Mouse (Mus musculus) adrenal gland, adult 18-20 months (tissue): Measurements from ENCODE around the gene Dusp2. TPM values are rescaled to one million over a fixed set of nuclear protein-coding genes. Genes with fewer than 3 reads are reported as not detected.
A peak's percentile ranks its signal among the peaks of the same experiment; 100 is the strongest.

Experiments
- DNase-seq, 2 experiments: peaks; one replicate each; pipeline ENCODE4 v3.0.0; 2021 to 2022; ENCODE audit warnings: low spot score in 2 of 2
- total RNA-seq, 2 experiments: library from RNA; stranded (reverse); gene quantifications; 1 replicate in 1 of 2; 2 replicates in 1 of 2; pipeline ENCODE4 v1.2.3; 2021

Gene Dusp2
- total RNA-seq, 2 experiments from 2014 or later: 0.66 to 2.0 TPM

DNA sequence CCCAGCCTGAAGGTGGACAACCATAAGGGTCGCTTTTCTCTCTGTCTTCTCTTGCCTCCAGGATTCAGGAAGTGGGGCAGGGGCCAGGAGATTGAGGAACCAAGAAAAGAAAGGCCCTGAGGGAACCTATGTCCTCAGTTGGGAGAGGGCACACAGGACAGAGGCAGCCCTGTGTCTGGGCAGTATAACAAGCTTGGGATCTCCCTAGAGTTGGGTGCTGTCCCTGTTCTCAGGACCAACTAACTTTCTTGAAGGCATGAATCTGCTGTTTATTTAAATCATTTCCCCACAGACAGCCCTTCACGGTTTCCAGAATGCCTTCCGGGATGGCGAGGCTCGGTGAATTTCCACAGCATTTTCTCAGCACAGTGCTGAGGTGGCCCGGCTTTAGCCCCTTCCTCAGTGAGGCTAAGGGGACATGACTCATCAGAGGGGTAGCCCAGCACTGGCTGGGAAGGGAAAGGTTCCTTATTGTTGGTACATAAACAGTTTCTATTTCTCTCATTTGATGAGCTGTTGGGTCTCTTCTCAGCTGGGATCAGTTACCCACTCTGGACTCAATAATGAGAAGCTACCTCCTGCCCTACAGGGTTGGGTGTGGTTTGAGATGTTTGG is 13.2 kb upstream of the Dusp2 start:
- DNase-seq: no peak

DNA sequence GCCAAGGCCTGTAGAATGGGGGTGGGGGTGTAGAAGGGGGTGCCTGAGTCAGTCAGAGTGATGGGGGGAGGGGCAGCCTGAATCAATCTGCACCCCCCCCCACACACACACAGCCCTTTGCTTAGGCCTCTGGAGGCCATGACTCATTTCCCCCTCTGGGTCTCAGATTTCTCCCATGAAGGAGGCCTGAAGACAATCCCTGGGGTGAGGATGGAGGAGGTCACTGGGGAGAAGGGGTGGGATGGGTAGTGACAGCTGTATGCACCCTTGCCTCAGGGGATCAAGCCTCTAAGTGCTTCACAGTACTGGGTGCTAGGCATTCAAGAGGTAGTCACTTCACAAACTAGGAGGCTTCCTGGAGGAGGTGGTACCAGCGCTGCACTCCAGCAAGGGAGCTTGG is 12.3 kb upstream of the Dusp2 start:
- DNase-seq: no peak

DNA sequence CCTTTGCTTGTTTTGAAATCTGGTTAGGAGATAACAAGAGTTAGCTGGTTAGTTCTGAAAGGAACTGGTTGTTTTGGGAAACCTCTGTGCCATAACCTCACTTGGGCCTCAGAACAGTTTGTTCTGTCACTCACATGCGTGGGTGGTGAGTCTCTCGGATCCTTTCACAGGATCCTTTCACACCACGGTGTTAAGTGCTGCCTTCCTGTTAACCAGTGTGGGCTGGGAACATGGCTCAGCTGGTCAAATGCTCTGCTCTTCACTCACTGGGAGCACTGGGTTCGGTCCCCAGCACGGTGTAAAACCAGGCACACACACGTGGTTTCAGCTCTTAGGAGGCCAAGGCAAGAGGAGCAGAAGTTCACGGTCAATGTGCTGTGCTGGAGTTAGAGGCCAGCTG is 11.5 kb upstream of the Dusp2 start:
- DNase-seq: no peak

DNA sequence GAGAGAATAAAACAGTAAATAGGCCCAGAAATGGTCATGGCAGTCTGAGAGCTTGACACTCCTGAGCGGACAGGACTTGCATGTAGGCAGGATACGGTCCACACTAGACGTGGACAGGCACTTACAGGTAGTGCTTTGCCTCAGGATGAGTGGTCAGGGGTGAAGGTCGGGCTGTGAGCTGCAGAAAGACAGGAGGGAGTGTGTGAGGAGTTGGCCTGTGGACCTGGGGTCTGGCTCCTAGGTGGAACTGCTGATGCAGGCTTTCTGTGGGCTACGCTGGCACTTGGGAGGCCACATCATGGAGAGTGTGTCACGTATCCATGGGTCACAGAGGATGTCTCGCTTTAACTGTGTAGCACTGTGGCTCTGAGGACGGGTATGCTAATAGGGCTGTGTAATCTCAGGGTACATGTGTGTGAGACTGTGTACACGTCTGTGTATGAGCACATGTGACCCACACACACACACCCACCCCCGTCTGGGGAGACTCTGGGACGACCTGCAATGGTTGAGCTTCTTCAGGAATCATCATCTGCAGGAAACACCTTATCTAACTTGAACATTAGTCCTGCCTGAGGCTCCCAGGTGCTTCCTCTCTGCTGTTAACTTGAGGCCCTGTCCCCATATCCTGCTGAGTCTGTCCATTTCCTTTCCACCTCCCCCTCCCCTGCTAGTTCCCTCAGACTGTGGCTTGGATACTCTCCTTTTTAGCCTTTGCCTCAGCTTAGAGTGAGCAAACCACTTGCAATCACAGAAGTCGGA is 7.7 kb upstream of the Dusp2 start:
- no peak for DNase-seq

DNA sequence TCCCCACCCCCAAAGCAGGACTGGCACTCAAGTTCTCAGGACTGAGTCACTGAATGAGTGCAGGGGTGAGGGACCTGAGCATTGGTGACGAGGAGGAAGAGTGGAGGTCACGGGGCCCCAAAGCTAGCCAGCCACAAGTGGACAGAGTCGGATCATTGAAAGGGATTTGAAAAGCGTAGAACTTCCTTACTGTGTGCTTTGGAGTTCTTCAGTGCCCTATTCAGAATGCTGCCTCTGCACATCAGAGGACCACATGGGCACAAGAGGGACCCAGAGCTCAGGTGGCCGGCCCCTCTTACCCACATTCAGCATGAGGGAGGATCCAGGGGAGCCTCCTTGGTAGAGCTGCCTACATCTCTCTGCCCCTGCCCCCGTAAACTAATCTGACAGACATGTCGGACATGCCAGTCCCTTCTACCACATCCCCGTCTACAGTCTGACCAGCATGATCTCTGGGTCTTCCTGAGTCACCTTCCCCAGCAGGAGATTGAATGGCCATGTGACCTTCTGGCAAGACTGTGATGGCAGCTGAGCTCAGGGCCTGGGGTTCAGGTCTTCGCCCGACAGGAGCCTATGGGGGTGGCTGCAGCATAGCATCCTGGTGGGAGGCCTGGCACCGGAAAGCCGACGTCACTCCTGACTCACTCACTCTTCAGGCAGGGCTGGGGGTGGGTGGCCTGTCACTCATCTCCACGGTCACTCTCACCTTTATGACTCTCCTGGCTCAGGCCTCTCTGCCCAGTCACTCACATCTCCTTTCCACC is 3.0 kb upstream of the Dusp2 start:
- DNase-seq: no peak

DNA sequence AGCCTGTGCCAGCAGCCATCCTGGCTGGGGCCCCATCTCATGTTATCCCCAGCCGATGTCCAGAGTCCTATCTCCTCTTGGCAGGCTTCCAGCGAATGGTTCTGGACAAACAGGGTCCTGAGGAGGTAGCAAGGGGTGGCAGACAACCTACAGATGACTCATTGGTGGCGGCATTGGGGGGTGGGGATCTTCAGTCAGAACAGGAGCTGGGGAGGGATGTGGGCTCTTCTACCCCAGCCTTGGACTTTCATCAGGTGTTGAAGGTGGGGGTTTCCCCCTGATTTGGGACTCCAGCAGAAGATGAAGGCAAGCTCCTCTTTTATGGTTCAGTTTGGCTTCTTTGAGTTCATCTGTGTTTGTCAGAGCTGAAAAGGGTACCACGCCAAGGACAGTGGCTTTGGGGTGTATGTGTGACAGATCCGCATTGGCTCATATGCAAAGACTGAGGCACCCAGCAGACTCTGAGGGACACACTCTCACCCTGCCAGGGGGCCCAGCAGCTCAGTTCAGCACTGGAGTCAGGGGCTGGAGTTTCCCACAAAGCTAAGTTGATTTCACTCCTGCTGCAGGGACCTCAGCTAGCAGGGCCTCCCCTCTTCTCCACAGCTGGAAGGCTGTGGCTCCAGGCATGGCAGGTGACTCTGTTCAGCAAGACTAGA is 1.9 kb upstream of the Dusp2 start:
- DNase-seq: no peak

DNA sequence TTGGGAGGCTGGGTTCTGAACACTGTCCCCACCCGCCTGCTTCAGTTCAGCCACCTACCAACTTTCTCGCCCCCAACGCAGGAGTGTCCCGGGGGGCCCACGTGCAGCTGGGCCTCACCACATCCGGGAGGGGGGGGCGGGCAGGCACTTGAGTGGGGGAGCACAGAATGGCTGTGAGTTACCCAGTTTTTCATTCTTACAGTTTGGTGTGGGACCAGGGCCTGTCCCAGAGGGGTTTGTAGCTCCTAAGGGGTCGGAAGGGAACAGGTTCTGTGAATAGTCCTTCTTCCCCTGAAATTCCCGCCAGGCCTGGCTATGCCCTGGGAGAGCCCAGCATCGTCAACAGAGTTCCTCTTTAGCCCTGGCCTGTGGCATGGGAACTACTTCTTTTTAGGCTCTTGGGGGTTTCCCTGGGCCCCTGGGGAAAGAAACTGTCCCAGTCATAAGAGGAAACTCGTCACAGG is 849 bp upstream of the Dusp2 start:
- DNase-seq: no peak

DNA sequence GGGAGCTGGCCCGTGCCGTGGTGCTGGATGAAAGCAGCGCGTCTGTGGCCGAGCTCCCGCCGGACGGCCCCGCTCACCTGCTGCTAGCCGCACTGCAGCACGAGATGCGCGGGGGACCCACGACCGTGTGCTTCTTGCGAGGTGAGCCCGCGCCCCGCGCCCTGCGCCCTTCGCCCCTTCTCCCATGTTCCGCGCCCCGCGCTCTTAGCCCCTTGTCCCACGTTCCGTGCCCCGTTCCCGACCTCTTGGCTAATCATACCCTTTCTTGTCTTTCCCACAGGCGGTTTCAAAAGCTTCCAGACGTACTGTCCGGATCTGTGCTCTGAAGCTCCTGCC is 506 bp downstream of the Dusp2 start:
- DNase-seq: no peak

DNA sequence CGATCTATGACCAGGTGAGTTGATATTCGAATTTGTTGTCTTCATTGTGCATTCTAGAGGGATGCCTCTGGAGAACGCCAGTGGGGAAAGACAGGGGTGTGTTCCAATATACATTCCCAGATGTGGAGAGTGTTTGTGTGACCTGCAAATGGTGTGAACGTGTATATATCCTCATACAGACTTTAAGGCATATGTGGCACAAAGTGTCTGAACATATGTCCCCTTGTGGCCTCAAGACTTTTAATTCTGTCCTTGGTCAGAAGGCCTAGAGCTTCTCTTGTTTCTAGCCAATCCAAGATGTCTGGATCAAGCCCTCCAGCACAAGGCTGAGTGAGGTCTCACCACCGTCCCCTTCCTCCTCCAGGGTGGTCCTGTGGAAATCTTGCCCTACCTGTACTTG is 926 bp downstream of the Dusp2 start:
- DNase-seq: no peak

DNA sequence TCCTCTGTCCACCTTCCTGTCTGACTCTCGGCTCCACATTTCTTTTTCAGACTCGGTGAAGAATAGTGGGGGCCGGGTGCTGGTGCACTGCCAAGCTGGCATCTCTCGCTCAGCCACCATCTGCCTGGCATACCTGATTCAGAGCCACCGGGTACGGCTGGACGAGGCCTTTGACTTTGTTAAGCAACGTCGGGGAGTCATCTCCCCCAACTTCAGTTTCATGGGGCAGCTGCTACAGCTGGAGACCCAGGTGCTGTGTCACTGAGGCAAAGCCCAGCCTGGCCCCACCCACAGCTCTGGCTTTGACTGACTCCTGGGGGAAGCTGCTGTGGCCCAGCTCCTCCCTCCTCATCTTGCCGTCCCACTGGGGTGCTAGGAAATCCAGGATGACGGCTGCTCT is 1.6 kb downstream of the Dusp2 start:
- no peak for DNase-seq

DNA sequence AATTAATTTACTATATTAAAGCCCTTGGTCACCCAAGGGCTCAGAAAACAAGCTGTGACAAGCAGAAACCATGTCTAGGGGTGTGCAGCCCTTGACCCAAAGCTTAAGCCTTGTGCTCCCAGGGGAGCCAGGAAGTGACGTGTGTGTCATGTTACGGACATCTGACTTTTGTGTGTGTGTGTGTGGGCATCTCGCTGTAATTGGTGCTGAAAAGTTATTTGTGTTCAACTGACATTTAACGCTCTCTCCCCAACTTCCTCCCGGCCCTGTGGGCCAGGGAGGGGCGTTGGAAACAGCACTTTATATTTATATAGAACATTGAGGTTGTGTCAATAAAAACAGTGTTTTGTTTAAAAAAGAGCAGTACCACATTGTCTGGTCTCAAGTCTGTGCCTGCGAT is 2.1 kb downstream of the Dusp2 start:
- DNase-seq: no peak

DNA sequence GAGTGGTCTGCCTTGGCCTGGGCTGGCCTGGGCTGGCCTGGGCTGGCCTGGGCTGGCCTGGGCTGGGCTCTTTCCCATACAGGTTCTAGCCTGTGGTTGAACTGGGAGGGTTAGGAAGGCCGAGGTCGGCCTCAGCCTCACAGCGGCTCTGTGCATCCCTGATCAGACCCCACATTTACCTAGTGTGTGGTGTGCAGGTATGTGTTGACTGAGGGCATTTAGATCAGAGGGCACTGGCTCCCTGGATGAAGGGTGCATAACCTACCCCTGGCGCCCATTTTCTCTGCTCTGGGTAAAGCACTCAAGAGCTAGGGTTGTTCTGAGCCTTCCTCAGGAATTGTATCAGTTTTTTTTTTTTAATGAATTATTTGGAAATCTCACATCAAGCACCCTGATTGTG is 2.5 kb downstream of the Dusp2 start, which contains the start of gene Astl:
Gene Astl (plus strand): TSS at position 224 of the 400 bp plus-strand sequence.
- DNase-seq: no peak

DNA sequence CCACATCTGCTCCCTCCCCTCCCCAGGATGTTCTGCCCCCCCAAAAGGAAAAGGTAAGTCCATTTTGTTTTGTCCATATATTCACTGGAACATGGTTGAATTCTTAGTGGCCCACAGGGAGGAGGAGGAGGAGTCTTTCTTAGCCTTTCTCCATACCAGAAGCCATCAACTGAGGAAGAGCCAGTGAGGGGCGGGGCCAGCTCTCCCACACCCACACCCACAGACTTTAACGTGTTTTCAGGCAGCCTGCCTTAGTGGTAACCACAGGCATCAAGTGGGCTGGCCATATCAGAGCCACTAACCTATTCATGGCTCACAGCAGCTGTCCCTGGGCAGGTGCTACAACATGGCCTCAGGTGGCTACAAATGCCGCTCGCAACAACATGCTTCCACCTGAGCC is 2.9 kb downstream of the Dusp2 start:
- DNase-seq: no peak

DNA sequence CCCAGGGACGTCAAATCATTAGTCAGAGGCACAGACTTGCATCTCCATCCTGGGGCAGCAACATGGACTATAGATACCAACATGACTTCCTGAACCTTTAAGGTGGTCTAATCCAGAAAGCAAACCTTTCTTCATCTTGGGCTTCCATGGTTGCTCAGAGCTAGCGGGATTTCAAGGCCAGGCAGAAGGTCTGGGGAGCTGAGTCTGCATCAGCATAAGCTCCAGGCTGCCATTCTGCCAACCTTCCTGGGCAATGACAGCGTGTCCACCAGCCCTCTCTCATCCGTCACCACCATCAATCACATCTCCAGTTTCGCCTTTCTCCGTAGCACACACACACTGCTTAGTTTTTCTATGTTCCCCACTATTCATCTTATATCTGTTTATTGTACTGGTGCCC is 3.3 kb downstream of the Dusp2 start:
- DNase-seq: no peak

DNA sequence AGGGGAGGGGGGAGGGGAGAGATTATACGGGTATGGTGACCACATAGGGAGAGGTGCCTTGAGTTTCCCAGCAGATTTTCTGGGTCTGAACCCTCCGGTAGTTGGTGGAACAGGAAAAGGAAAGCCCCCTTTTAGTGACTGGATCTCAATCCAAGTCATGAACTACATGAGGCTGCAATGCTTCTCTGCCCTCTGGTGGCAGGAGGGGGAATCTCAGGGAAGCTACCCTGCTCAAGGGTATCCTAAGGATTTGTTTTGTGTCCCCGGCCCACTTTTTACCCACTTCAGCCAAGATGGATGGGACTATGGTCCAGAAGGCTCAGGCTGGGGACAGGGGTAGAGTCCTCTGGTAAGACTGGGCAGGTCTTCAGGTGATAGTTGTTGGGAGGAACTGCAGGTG is 5.2 kb downstream of the Dusp2 start:
- peak; percentile 58 to 60 for DNase-seq

DNA sequence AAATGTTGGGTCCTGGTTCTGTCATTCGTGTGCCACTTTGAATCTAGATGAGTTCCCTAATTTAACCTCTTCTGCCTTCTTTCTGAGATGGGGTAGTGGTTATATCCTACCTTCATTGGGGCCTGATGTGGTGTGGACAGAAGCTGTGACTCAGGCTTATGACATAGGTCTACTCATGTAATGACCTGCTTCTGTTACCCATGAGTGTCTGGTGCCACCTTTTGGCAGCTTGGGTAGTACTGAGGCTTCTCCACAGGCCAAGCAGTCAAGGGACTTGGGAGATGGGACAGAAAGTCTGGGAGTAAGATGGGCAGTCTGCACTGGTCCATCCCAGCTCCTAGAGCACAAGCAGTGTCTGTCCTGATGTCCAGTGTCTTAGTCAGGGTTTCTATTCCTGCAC is 10.4 kb downstream of the Dusp2 start:
- DNase-seq: no peak

DNA sequence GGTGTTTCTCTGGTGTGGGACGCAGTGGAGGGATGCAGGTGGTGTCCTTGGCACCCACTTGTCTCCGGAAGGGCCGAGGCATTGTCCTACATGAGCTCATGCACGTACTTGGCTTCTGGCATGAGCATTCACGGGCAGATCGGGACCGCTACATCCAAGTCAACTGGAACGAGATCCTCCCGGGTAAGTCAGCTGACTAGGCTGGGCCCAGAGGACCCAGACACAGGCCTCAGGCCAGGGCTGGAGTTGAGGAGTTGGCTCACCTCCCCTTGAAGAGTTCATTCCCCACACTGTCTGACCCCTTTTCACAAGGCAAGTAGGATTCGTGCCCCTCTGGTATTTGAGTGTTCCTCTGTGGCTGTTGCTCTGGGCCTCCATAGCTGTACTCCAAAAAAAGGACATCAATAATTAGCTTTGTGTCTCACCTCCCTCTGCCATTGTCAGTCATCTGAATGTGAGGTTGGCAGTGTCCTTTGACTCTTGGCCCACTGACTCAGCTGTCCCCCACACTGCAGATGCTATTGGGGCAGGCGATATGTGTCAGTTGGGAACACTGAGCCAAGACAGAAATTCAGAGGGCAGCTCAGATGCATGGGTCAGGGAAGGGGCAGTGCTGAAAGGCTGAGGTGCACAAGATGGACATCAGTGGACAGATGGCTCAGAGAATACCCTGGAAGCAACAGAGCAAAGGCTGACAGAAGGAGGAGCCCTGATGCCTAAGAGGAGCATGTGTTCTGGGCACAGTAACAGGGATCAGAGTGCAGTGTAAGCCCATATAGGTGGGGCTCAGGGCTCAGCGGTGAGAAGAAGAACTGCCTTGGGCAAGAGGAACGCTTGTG is 11.4 kb downstream of the Dusp2 start:
- DNase-seq: no peak

DNA sequence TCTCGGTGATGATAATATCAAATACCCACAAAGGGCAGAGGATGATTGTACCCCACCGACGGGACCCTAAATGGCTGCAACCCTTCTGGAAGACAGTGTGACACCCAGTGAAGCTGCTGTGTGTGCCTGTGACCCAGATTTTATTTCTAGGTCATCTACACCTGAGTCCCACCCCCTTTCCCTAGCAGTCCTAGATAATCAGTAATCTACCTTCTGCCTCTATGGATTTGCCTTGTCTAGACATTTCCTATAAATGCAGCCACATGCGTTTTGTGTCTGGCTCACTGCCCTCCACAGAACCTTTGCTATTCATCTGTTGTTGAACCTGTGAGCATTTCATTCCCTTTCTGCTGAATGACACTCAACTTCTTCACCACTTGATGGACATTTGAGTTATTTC is 17.9 kb downstream of the Dusp2 start:
- DNase-seq: no peak

DNA sequence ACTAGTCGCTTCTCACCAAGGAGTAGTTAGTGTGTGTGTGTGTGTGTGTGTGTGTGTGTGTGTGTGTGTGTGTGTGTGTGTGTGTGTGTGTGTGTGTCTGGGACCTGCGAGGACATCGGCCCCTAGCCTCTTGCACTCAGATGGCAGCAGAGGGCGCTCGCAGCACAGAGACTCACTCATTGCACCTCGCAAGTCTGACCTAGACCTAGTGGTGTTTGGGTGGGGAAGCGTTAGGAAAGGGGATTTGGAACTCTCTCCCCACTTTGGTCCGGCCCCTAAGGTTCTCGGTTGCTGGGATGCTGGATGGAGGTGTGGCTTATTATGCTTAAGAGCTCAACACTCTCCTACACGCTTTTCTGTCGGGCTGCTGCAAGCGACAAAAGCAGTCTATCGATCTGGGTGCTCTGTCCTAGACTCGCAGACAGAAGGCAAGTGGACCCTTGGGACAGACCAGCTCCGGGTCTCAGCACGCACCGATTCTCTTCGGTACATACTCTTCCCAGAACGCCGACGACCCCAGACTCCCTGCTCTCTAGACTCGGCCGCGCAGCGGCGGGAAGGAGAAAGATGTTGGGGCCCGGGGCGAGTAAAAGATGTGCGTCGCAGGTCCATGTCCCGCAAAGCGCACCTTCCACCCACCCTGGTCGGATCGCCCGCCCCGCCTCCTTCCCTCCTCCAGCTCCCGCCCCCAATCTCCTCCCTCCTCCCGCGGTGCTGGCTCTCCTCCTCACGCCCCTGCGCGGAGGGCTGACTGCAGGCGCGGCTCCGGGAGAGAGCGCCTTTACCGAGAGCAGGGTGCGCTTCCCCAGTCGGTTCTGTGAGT is 26.7 kb downstream of the Dusp2 start, which contains the start of gene Adra2b:
Gene Adra2b (plus strand): TSS at position 750 of the 823 bp plus-strand sequence.
- DNase-seq: peak; percentile 81 to 84

DNA sequence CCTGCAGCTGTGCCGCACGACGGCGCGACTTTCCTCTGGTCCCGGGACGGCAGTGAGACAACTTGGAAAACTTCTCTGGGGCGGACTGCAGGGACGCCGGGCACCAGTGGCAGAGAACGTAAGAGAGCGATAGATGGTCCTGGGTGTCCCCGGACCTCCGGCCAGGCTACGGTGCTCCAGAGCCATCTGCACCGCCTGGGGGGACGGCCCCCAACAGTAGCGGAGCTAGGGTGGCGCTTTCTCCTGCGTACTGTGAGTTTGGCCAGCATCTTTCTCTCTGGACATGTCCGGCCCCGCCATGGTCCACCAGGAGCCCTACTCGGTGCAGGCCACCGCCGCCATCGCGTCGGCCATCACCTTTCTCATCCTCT is 27.3 kb downstream of the Dusp2 start:
- DNase-seq: no peak
